Mouse (Mus musculus): Measurements from ENCODE around the gene Zbtb24. TPM values are rescaled to one million over a fixed set of nuclear protein-coding genes. Genes with fewer than 3 reads are reported as not detected.
A peak's percentile ranks its signal among the peaks of the same experiment; 100 is the strongest.
"Not testable (repeated sequence)": the region's sequence is repeated elsewhere in the genome, so short reads cannot be mapped to it uniquely, and the experiment has no call there.

Gene Zbtb24
- polyA plus RNA-seq (2015; fragmentation: Nextera tagmentation; extraction: Ambion mirVana) = 23.3 and 23.8 TPM in 2 replicates

DNA sequence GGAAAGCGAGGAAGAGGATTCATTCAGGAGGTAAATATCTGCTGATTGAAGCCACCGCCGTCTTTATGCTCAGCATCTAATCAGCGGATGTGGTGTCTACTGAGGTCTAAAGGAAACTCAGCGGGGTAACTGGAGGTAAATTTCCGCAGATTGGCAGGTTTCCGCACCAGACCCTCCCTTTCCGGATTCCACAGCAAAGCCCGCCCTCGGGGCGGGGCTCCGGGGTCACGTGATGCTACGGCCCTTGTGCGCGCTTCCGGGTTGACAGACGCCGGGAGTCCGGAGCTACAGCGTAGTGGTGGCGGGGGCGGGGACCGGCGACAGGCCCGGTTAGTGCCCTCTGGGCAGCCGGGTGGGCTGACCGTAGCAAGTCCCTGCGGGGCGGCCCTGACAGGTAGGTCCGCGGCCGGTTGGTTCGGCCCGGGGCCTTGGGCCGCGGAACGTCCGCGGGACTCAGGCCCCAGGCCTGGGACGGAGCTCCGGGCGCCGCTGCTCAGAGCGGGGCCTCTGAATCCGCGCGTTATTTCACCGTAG lies at the start of gene Zbtb24:
TSS of gene Zbtb24 (plus strand) at position 247 of the 534 bp plus-strand sequence.
- peak; percentile 99 for DNase-seq (ENCODE audit: low spot score)

DNA sequence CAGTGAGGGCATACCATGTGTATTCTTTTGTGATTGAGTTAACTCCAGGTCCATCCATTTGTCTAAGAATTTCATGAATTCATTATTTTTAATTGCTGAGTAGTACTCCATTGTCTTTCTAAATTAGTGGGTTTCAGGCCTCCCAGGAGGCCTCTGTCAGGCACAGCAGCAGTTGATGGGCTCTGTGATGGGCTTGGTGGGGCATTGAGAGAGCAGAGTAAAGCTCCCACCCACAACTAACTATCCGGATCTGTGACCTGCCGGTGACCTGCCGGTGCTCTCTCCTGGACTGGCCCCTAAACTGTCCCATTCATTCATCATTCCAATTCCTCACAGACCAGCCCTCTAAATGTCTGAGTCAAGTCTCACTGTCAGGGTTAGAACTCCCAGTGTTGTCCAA lies 49.1 kb upstream of the Zbtb24 start:
- DNase-seq (ENCODE audit: low spot score) = no peak

DNA sequence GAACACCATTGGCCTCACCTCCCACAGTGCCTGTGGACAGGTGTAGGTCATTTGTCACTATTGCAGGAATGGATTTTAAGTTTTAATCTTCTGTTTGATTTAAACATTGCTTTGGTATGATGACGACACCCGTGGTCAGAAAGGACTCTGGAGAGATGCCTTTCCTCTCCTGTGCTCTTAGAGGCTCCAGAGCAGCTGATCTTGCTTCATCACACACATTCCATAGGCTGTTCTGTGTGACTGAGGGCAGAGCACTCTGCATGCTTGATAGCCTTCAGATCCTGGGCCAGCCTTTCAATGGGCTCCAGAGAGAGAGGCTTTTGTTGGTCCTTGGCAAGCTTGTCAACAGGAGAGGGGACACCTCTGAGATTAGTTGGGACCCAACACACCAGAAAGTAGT lies 46.8 kb upstream of the Zbtb24 start:
- no peak for DNase-seq (ENCODE audit: low spot score)

DNA sequence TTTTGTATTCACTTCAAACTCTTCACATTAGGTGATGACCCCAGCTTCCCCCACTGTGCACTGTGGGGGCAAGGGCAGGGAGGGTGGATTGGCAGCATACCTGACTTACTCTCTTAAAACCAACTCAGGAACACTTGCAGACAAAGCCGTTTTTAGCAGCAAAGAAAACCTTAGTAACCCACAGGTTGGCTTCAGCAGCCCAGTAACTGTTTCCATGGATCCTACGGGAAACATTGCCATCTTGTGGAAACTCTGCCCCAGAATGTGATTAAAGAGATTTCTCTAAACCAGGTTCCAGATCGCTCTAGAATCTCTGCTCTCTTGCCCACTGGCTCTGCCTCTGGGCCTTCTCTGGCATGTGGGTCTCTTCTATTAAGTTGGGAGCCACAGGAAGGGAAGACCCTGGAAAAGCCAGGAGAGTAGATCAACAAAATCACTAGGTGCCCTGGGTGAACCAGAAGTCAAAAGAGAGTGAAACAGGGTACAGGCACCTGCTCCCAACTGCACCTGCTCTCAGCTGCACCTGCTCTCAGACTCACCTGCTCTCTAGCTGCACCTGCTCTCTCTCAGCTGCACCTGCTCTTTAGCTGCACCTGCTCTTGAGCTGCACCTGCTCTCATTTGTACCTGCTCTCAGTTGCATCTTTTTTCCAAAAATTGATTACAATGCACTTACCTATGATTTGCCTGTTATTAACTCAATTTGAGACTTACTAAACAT lies 46.1 kb upstream of the Zbtb24 start:
- DNase-seq (ENCODE audit: low spot score) = no peak

DNA sequence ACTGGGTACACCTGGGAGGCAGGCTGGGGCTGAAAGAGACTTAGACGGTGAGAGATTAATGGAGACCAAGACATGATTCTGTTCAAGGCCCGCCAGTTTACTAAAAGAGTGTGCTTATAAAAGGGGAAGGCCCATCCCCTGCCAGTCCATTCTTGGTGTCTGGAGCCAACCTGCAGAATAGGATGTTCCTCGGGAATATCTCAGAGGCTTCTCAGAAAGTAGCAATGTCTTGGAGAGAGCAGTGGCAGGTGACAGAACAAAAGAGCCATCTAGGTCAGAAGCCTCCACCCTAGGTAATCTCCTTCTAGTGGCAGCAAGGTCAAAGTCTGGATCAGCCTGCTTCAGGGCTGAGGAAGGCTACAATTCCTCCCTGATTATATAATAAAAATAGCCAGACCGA lies 40.0 kb upstream of the Zbtb24 start:
- DNase-seq (ENCODE audit: low spot score) = not testable (repeated sequence)

DNA sequence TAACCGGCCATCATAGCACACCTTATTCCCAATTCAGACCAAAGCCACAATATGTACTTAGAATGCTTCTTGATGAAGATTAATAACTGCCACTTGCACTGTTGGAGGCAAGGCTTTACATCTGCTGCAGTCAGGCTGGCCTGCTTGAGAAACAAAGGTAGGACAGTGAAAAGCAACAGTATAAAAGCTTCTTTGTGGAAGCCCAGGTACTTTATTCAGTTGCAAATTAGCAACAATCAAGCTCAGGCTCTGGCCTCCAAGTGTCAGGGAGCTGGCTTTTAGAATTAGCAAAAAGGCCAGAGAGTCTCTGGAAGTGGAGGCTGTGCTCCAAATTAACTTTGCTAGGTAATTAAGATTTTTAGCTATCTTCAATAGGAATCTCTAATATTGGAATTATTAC lies 39.4 kb upstream of the Zbtb24 start:
- DNase-seq (ENCODE audit: low spot score) = not testable (repeated sequence)

DNA sequence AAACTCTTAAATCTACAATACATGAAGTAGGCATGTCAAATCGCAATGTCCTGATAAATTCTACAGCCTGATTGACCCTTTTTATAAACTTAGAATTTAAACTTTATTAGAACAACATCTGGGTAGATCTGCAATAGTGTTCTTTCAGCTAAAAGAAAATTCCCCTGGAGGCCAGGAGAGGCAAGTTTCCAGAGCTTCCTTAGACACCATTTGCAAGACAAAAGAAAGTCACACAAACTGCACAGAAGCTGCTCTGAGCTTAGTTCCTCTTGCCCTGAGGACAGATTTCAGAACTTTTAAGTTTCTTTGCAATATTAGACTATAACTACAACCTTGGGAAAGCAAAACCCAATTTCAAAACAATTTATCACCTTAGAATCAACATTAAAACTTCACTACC lies 36.7 kb upstream of the Zbtb24 start:
- DNase-seq (ENCODE audit: low spot score) = not testable (repeated sequence)

DNA sequence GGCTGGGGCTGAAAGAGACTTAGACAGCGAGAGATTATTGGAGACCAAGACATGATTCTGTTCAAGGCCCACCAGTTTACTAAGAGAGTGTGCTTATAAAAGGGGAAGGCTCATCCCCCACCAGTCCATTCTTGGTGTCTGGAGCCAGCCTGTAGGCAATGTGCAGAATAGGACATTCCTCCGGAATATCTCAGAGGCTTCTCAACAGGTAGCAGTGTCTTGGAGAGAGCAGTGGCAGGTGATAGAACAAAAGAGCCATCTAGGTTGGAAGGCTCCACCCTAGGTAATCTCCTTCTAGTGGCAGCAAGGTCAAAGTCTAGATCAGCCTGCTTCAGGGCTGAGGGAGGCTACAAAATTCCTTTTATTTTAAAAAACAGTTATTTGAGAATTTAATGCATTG lies 34.8 kb upstream of the Zbtb24 start:
- not testable (repeated sequence) for DNase-seq (ENCODE audit: low spot score)

DNA sequence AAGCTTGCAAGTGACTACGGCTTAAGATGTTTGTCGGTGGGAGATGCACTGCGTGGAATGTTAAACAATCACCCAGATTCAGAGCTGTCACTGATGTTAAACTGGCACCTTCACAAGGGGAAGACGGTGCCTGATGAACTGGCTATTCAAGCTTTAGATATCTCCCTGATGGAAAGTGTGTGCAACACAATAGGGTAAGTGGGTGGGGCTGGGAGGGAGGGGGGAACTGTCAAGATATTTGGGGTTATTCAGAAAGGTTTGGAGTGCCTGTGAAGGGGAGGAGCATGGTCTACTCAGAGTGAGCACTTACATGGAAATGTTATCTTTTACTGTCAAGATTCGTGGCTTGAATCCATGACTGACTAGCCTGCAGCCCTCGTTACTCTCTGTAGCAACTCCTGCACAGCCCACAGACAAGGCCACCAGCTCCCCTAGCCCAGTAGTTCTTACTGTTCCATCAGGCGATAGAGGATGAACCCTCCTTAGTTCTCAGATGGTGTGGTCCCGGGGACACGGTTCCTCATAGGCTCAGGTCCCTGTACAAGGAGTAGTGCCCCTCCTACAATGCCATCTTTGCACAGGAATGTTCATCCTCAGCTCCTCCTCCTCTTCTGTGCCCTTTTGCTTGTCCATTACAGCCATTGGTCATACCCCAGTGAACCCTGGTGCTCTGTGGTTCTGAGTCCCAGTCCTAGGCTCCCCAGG lies 29.5 kb upstream of the Zbtb24 start:
- DNase-seq (ENCODE audit: low spot score) = no peak

DNA sequence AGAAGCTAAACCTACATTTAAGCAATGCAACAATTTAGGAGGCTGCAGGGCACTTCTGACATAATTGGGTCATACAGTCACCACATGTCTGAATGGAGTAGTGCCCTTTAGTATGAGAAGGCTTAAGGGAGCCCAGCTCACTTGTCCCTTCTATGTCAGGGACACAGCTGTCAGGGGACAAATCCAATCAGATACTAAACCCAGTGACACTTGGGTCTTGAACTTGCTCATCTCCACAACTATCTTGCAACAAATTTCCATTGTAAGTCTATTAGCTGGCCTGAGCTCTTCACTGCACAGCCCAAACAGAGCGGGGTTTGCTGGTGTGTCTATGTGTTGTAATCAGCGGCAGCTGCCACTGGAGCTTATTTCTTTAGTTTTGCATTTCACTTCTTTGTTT lies 26.5 kb upstream of the Zbtb24 start:
- DNase-seq (ENCODE audit: low spot score) = no peak

DNA sequence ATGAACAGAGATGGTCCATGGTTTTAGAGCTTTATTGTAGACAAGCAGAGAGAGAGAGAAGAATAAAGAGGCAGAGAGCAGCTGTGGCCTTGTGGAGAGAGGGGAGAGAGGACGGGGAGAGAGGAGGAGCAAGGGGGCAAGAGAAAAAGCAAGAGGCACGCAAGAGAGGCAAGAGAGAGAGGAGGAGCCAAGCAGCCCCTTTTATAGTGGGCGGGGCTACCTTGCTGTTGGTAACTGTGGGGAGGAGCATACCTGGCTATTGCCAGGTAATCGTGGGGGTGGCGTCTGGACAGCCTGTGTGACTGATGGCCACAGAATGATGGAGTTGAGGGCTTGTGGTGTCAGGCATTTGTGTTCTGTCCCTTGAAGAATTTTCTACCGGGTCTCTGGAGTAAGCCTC lies 23.8 kb upstream of the Zbtb24 start:
- DNase-seq (ENCODE audit: low spot score) = no peak

DNA sequence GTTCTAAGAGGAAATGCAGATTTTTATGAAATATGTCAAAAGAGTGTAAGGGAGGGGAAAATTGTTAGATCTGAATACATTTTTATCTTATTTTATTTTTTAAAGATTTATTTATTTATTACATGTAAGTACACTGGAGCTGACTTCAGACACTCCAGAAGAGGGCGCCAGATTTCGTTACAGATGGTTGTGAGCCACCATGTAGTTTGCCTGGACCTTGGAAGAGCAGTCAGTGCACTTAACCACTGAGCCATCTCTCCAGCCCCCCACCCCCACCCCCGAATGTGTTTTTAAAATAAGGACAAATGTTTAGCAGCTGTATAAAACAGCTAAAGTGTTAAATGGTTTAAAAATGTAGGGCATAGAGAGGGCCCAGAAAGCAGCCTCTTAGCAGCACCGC lies 15.6 kb upstream of the Zbtb24 start:
- peak; percentile 50 for DNase-seq (ENCODE audit: low spot score)

DNA sequence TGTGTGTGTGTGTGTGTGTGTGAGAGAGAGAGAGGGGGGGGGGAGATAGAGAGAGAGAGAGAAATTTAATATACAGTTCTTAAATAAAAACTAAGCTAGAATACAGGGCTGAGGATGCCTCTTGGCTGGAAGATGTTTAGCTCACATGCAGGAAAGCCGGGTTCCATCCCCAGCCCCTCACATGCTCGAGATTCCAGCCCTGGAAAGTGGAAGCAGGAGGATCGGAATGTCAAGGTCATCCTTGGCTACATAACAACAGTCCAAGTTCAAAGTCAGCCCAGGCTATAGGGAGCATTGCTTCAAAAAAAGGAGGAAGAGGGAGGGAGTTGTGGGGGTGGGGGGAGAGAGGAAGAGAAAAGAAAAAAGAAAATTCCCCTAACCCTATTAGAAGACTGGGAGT lies 15.0 kb upstream of the Zbtb24 start:
- no peak for DNase-seq (ENCODE audit: low spot score)

DNA sequence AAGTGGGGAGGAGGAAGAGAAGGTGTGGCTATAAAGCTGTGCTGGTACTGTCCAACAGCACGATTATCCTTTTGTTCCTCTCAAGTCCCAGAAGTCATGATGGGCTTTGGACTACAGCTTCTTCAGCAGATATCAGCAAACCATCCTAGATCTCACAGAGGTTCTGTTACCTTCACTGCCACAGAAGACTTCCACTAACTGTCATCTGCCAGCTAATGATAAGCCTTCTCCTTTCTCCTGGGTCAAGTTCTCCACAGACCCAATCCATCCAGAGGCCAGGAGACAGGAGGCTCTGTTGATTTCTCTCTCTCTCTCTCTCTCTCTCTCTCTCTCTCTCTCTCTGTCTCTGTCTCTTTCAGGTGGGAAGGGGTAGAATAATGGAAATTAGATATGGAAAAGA lies 2.0 kb upstream of the Zbtb24 start:
- no peak for DNase-seq (ENCODE audit: low spot score)

DNA sequence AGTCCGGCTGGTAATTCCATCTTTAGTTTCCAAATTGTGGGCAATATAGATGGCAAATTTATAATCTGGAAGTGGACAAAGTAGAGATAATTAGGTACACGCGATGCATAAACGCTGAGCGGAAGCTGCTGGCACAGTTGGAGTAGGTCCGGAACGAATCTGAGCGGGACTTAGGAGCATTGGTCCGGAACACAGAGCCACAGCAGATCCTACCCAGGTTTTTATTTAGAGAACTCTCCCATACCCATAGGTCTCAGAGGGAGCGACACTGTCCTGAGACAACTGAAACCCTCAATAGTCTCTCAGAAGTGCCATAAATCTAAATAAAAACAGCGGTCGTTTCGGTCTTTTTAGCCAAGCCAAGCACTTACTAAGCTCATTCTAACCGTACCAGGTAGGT lies 499 bp upstream of the Zbtb24 start:
- no peak for DNase-seq (ENCODE audit: low spot score)

DNA sequence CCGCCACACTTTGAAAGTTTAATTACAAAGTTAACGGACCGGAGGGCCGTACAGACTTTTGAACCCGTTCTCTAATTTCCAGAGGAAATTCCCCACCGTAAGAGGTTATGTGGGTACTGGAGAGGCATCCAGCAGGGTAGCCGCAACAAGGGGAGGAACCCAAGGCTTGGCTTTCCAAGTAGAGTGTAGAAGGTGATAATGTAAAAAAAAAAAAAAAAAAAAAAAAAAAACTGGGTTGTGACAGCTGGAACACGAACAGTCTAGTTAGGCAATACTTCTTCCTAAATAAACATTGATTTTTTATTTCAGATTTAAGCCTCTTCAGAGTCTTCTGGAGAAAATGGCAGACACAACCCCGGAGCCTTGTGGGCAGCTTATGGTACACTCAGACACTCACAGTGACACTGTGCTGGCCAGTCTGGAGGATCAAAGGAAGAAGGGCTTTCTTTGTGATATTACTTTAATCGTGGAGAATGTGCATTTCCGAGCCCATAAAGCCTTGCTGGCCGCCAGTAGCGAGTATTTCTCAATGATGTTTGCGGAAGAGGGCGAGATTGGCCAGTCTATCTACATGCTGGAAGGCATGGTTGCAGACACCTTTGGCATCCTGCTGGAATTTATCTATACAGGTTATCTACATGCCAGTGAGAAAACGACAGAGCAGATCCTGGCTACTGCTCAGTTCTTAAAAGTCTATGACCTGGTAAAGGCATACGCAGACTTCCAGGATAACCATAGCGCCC lies 768 bp downstream of the Zbtb24 start:
- peak; percentile 5 for DNase-seq (ENCODE audit: low spot score)

DNA sequence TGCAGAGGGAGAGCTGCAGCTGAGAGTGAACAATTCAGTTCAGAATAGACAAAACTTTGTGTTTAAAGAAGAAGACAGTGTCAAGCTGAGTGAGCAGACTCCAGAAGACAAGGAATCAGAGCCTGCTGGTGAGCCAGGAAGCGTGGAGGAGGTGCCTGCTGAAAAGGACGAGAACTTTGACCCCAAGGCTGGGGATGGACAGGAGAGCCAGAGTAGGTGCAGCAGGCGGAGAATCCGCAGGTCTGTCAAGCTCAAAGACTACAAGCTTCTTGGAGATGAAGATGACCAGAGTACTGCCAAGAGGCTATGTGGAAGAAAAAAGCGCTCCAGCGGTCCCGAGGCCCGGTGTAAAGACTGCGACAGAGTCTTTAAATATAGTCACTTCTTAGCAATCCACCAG lies 1.5 kb downstream of the Zbtb24 start:
- no peak for DNase-seq (ENCODE audit: low spot score)

DNA sequence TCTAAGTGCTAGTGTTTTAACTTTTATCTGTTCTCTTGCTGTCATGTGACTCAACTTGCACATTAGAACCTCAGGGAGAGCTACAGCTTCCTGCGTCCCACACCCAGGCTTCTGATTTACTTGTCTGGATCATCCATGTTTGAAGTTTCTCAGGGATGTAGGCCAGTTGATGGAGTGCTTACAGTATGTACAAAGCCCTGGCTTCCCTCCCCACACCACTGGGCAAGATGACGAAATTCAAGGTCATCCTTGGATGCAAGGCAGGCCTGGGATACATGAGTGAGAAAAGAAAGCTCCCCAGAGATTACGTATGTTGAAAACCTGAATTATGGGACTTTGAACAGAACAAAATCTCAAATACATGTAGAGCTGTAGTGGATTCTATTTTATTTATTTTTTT lies 2.6 kb downstream of the Zbtb24 start:
- DNase-seq (ENCODE audit: low spot score) = no peak

DNA sequence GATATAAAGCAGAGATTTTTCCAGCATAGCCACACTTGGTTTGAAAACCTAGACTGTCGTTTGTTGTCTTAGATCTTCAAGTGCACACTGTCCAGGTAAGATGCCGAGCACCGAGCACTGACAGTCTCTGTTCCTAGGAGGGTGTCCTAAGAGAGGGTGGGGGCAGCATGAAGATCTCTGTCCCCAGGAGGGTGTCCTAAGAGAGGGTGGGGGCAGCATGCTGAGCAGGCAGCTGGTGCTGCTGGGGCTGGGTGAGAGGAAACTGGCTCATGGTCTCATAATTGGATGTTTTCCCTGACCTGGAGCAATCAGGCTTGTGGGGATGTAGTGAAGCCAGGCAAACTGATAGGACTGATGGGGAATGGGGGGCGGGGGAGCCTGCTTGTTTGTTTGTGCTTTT lies 9.8 kb downstream of the Zbtb24 start:
- DNase-seq (ENCODE audit: low spot score) = no peak

DNA sequence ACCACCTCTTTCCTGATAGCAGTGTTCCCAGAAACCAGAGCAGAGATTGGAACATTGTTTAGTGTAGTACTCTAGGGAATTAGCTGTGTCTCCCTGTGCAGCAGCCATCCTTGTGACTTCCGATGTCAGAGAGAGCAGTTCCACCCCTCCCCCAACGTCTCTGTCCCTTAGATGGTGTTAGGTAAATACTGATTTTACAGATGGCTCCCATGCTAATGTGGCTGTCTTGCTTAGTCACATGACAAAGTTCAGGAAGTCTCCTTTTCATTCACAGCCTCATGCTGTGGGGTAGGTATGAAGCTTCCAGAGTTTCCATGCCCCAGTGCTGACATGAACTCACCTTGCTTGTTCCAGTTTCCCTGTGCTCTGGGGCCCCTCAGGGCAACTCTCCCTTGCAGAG lies 10.3 kb downstream of the Zbtb24 start:
- no peak for DNase-seq (ENCODE audit: low spot score)

DNA sequence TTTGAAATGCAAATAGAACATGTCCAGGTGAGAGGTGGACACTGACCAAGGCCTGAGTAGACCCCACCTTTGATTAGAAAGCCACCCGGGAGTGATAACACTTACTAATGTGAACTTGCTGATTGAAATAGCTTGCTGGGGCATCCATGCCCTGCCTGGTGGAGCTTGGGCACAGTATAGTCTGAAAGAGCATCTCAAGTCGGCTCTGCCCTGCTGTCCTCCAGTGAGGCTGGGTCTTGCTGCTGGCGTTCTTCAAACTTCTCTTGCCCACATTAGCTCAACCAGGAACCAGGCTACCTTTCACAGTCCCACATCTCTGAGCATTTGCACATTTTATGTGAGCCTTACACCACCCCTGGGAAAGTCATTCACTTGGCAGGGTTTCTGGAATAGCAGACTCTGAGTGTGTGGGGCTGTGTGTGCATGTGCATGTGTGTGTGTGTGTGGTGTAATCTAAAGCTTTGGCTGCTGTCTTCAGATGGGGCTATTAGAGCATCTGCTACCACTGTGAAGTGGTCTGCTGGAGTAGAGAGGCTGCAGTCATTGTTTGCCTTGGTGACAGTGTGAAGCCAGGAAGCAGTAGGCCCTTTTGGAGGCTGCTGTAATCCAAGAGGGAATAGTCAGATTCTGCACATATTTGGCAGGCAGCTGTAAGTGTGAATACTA lies 11.0 kb downstream of the Zbtb24 start:
- no peak for DNase-seq (ENCODE audit: low spot score)

Measured in thymus, postnatal 0 days (tissue).